Mouse (Mus musculus): ENCODE data around the gene P2ry10b. TPM values are rescaled to one million over a fixed set of nuclear protein-coding genes. Genes with fewer than 3 reads are reported as not detected.

The P2ry10b gene
- total RNA-seq (2014; rRNA removed): 0.77 and 0.86 TPM in 2 replicates
- 0.42 and 0.80 TPM in 2 replicates for polyA plus RNA-seq (2015; fragmentation: Nextera tagmentation; extraction: Ambion mirVana)

- Histone ChIP-seq H3K9ac (no peak within 1 kb of the TSS), H3K4me1 (ENCODE audit: insufficient read depth) (no peaks in the 10 kb centered on the region), H3K4me3 (ENCODE audit: low read depth, low read length) (no peak within 1 kb of the TSS), H3K27ac (ENCODE audit: low read depth, low read length) (peak within 1 kb of the TSS; percentile 45; the same call in 1 of the 2 replicates), H3K9me3 (ENCODE audit: low read length) (no peaks in the 10 kb centered on the region), H3K27me3 (ENCODE audit: insufficient read depth, low read length) (no peaks in the 10 kb centered on the region), H3K4me2 (ENCODE audit: low read depth) (no peak within 1 kb of the TSS), H3K36me3 (ENCODE audit: insufficient read depth) (no peaks in the 10 kb centered on the region)
- no peak for ATAC-seq
- no peak for TF ChIP-seq CTCF (IDR thresholded peaks at IDR 0.05; ENCODE audit: low read depth)
- no peak for DNase-seq
- WGBS: 83% methylated on average over 3 of the region's 3 CpGs
Observed at GRCm38 (mm10) chrX:107148681-107149080, at the start of gene P2ry10b. Gene P2ry10b, plus strand, starts transcription at chrX:107148927.

- H3K27ac ChIP-seq (ENCODE audit: low read depth, low read length): no peak overlapping the region
- no peaks in the 10 kb centered on the region for H3K9me3 ChIP-seq (ENCODE audit: low read length)
- 79% methylated on average over 1 of the region's 1 CpGs for WGBS
- H3K4me2 ChIP-seq (ENCODE audit: low read depth): no peak overlapping the region
- no peak for TF ChIP-seq CTCF (IDR thresholded peaks at IDR 0.05; ENCODE audit: low read depth)
- H3K36me3 ChIP-seq (ENCODE audit: insufficient read depth): no peaks in the 10 kb centered on the region
- no peaks in the 10 kb centered on the region for H3K27me3 ChIP-seq (ENCODE audit: insufficient read depth, low read length)
- no peak for DNase-seq
- no peak overlapping the region for H3K9ac ChIP-seq
- H3K4me1 ChIP-seq (ENCODE audit: insufficient read depth): no peaks in the 10 kb centered on the region
- no peak overlapping the region for H3K4me3 ChIP-seq (ENCODE audit: low read depth, low read length)
- no peak for ATAC-seq
Observed at GRCm38 (mm10) chrX:107116333-107116732, 32.4 kb upstream of the P2ry10b start.

DNA sequence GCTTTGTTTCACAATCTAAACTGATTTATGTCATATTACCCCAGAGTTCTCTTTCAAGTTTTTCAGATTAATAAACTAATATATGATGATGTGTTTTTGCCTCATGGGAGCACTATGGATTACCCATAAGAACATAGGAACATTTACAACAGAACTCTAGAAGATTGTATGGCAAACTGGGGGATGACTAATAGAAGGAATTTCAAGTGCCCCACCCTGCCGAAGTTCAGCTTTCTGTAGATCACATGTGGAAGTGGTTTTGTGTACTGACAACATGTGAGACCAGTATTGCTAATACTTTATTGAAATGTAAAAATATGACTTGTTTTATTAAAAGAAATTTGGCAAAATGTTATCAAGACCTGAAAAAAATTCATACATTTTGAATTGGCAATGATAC, 31.7 kb upstream of the P2ry10b start:
- Histone ChIP-seq H3K27me3 (ENCODE audit: insufficient read depth, low read length) (no peaks in the 10 kb centered on the region), H3K9ac (no peak overlapping the region), H3K27ac (ENCODE audit: low read depth, low read length) (no peak overlapping the region), H3K4me1 (ENCODE audit: insufficient read depth) (no peaks in the 10 kb centered on the region), H3K4me2 (ENCODE audit: low read depth) (no peak overlapping the region), H3K9me3 (ENCODE audit: low read length) (no peaks in the 10 kb centered on the region), H3K36me3 (ENCODE audit: insufficient read depth) (no peaks in the 10 kb centered on the region), H3K4me3 (ENCODE audit: low read depth, low read length) (no peak overlapping the region)
- no peak for TF ChIP-seq CTCF (IDR thresholded peaks at IDR 0.05; ENCODE audit: low read depth)
- no peak for DNase-seq
- ATAC-seq: no peak
- 81% methylated on average over 1 of the region's 1 CpGs for WGBS

DNA sequence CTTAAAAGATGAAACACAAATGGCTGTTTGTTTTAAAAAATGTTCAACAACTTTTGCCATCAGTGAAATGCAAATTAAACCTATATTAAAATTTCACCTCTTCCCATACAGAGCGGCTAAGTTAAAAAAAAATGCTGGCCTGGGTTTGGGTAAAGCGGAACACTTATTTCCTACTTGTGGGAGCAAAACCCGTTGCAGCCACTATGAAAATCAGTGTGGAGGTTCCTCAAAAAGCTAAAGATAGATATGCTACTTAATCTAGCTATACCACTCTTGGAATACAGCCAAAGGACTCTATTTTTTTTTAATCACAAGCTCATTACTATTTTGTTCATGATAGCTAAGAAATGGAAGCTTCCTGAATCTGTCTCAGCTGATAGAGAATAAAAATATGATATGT, 5.5 kb upstream of the P2ry10b start:
- H3K4me2 ChIP-seq (ENCODE audit: low read depth): no peak overlapping the region
- no peak overlapping the region for H3K27ac ChIP-seq (ENCODE audit: low read depth, low read length)
- H3K4me1 ChIP-seq (ENCODE audit: insufficient read depth): no peaks in the 10 kb centered on the region
- no peaks in the 10 kb centered on the region for H3K36me3 ChIP-seq (ENCODE audit: insufficient read depth)
- H3K9ac ChIP-seq: no peak overlapping the region
- H3K27me3 ChIP-seq (ENCODE audit: insufficient read depth, low read length): no peaks in the 10 kb centered on the region
- ATAC-seq: no peak
- 81% methylated on average over 3 of the region's 3 CpGs for WGBS
- no peak for TF ChIP-seq CTCF (IDR thresholded peaks at IDR 0.05; ENCODE audit: low read depth)
- no peaks in the 10 kb centered on the region for H3K9me3 ChIP-seq (ENCODE audit: low read length)
- no peak overlapping the region for H3K4me3 ChIP-seq (ENCODE audit: low read depth, low read length)
- no peak for DNase-seq

- WGBS: 69% methylated on average over 2 of the region's 2 CpGs
Observed at GRCm38 (mm10) chrX:107143930-107144329, 4.8 kb upstream of the P2ry10b start.

GRCm38 (mm10) chrX:107149391-107149993, 765 bp downstream of the P2ry10b start:
- ATAC-seq (peak; percentile 12; the same call in 1 of the 2 replicates), DNase-seq (peak; percentile 1)
- no peak overlapping the region for H3K4me2 ChIP-seq (ENCODE audit: low read depth)
- no peak overlapping the region for H3K4me3 ChIP-seq (ENCODE audit: low read depth, low read length)
- H3K4me1 ChIP-seq (ENCODE audit: insufficient read depth): no peaks in the 10 kb centered on the region
- no peak overlapping the region for H3K9ac ChIP-seq
- peak overlapping the region; percentile 45; the same call in 1 of the 2 replicates for H3K27ac ChIP-seq (ENCODE audit: low read depth, low read length)
- H3K9me3 ChIP-seq (ENCODE audit: low read length): no peaks in the 10 kb centered on the region
- H3K36me3 ChIP-seq (ENCODE audit: insufficient read depth): no peaks in the 10 kb centered on the region
- WGBS: 60% methylated on average over 4 of the region's 4 CpGs
- TF ChIP-seq CTCF (IDR thresholded peaks at IDR 0.05; ENCODE audit: low read depth): no peak
- no peaks in the 10 kb centered on the region for H3K27me3 ChIP-seq (ENCODE audit: insufficient read depth, low read length)

More at GRCm38 (mm10) chrX:107143930-107144329, 4.8 kb upstream of the P2ry10b start:
- Histone ChIP-seq H3K27ac (ENCODE audit: low read depth, low read length) (no peak overlapping the region), H3K9ac (no peak overlapping the region), H3K27me3 (ENCODE audit: insufficient read depth, low read length) (no peaks in the 10 kb centered on the region), H3K36me3 (ENCODE audit: insufficient read depth) (no peaks in the 10 kb centered on the region), H3K4me3 (ENCODE audit: low read depth, low read length) (no peak overlapping the region), H3K4me2 (ENCODE audit: low read depth) (no peak overlapping the region), H3K4me1 (ENCODE audit: insufficient read depth) (no peaks in the 10 kb centered on the region), H3K9me3 (ENCODE audit: low read length) (no peaks in the 10 kb centered on the region)
- no peak for TF ChIP-seq CTCF (IDR thresholded peaks at IDR 0.05; ENCODE audit: low read depth)
- DNase-seq: no peak
- no peak for ATAC-seq

GRCm38 (mm10) chrX:107150027-107150426, 1.3 kb downstream of the P2ry10b start:
- TF ChIP-seq CTCF (IDR thresholded peaks at IDR 0.05; ENCODE audit: low read depth): no peak
- Histone ChIP-seq H3K36me3 (ENCODE audit: insufficient read depth) (no peaks in the 10 kb centered on the region), H3K4me1 (ENCODE audit: insufficient read depth) (no peaks in the 10 kb centered on the region), H3K9me3 (ENCODE audit: low read length) (no peaks in the 10 kb centered on the region), H3K27ac (ENCODE audit: low read depth, low read length) (peak overlapping the region; percentile 45; the same call in 1 of the 2 replicates), H3K9ac (no peak overlapping the region), H3K27me3 (ENCODE audit: insufficient read depth, low read length) (no peaks in the 10 kb centered on the region), H3K4me3 (ENCODE audit: low read depth, low read length) (no peak overlapping the region), H3K4me2 (ENCODE audit: low read depth) (no peak overlapping the region)
- DNase-seq (peak; percentile 29), ATAC-seq (peak; percentile 71)
- WGBS: 33% methylated on average over 5 of the region's 5 CpGs

Data from forebrain, postnatal 0 days (tissue).